Mouse (Mus musculus) bone marrow macrophage, adult 2 months (primary cell): Measurements from ENCODE around the gene Slc25a10.

Experiments
- CTCF ChIP-seq: IDR thresholded peaks from 2 replicates; pipeline ENCODE4 v1.5.1; 2012; ENCODE audit warnings: low read depth, mild to moderate bottlenecking, low read length, moderate library complexity
- POLR2A ChIP-seq: IDR thresholded peaks from 2 replicates; pipeline ENCODE4 v1.6.1; 2012; ENCODE audit warnings: mild to moderate bottlenecking, low read depth, low read length, borderline replicate concordance

- TF ChIP-seq CTCF (no peak), POLR2A (no peak)
Observed at GRCm38 (mm10) chr11:120452246-120452645, 39.4 kb upstream of the Slc25a10 start.
